Mouse (Mus musculus) embryonic facial prominence, embryonic 12.5 days (tissue): Measurements from ENCODE around the gene Cbx4. TPM values are rescaled to one million over a fixed set of nuclear protein-coding genes. Genes with fewer than 3 reads are reported as not detected.

Experiments used
- ATAC-seq: fragments of 200-750 bp; cut with Nextera tagmentation; 2 replicates; pipeline ENCODE4 v1.8.0; 2017; ENCODE audit not compliant: insufficient number of reproducible peaks, insufficient read depth, low FRiP score, low TSS enrichment
- H3K27ac ChIP-seq: fragments of 300-500 bp; sonication (generic); 2 replicates; pipeline ENCODE4 v1.5.1; 2016; ENCODE audit warnings: mild to moderate bottlenecking
- H3K27me3 ChIP-seq: fragments of 300-500 bp; sonication (generic); 2 replicates; pipeline ENCODE4 v1.6.1; 2016; ENCODE audit warnings: mild to moderate bottlenecking, moderate library complexity
- H3K36me3 ChIP-seq: fragments of 300-500 bp; sonication (generic); 2 replicates; pipeline ENCODE4 v1.6.1; 2016; ENCODE audit warnings: mild to moderate bottlenecking
- H3K4me1 ChIP-seq: fragments of 300-500 bp; sonication (generic); 2 replicates; pipeline ENCODE4 v1.6.1; 2016
- H3K4me2 ChIP-seq: fragments of 300-500 bp; sonication (generic); replicated peaks from 2 replicates; pipeline ENCODE4 v1.6.1; 2016; ENCODE audit warnings: mild to moderate bottlenecking, moderate library complexity
- H3K4me3 ChIP-seq: fragments of 300-500 bp; sonication (generic); 2 replicates; pipeline ENCODE4 v1.5.1; 2016; ENCODE audit warnings: mild to moderate bottlenecking
- H3K9ac ChIP-seq: fragments of 300-500 bp; sonication (generic); 2 replicates; pipeline ENCODE4 v1.6.1; 2016; ENCODE audit warnings: mild to moderate bottlenecking, moderate library complexity
- H3K9me3 ChIP-seq: fragments of 300-500 bp; sonication (generic); 2 replicates; pipeline ENCODE4 v1.6.1; 2016; ENCODE audit warnings: mild to moderate bottlenecking, moderate library complexity
- WGBS: fragments of 180-500 bp; shearing (Covaris S2); methylation state at CpG from one replicate; pipeline ENCODE4 v1.1.7; 2016; 5-methylcytosine and 5-hydroxymethylcytosine counted together
- polyA plus RNA-seq: library from polyadenylated mRNA; unstranded; fragments of >200 nt; fragmentation: Nextera tagmentation; extraction: Ambion mirVana; gene quantifications from 2 replicates; pipeline ENCODE4 v1.2.1, GENCODE M21; 2016

The Cbx4 gene
- polyA plus RNA-seq, 1 experiment from 2014 or later = 12.3 TPM

GRCm38 (mm10) chr11:119059256-119059655, 26.8 kb downstream of the Cbx4 start:
- 6% methylated on average over 3 of the region's 3 CpGs for WGBS
- Histone ChIP-seq H3K4me3 (0 out of 2 replicates have a peak overlapping the region, but pooled peaks have one; percentile 17), H3K4me2 (0 out of 2 replicates have a peak overlapping the region, but pooled peaks have one; percentile 33), H3K27me3 (peaks cover 82% of the 10 kb centered on the region), H3K36me3 (no peaks in the 10 kb centered on the region), H3K4me1 (peaks cover 23% of the 10 kb centered on the region), H3K9ac (no peak overlapping the region), H3K9me3 (no peaks in the 10 kb centered on the region), H3K27ac (no peak overlapping the region)
- ATAC-seq = no peak

GRCm38 (mm10) chr11:119058041-119058995, 27.7 kb downstream of the Cbx4 start:
- Histone ChIP-seq H3K4me2 (peak overlapping the region; percentile 33), H3K4me1 (peaks cover 30% of the 10 kb centered on the region), H3K36me3 (no peaks in the 10 kb centered on the region), H3K9ac (no peak overlapping the region), H3K4me3 (peak overlapping the region; percentile 17), H3K27me3 (peaks cover 84% of the 10 kb centered on the region), H3K9me3 (no peaks in the 10 kb centered on the region), H3K27ac (no peak overlapping the region)
- WGBS = 2% methylated on average over 58 of the region's 58 CpGs
- no peak for ATAC-seq

GRCm38 (mm10) chr11:119057291-119057690, 28.7 kb downstream of the Cbx4 start:
- Histone ChIP-seq H3K9ac (peak overlapping the region; percentile 86), H3K36me3 (no peaks in the 10 kb centered on the region), H3K27me3 (peaks cover 80% of the 10 kb centered on the region), H3K27ac (no peak overlapping the region), H3K4me1 (peaks cover 38% of the 10 kb centered on the region), H3K4me2 (peak overlapping the region; percentile 95), H3K4me3 (peak overlapping the region; percentile 51), H3K9me3 (no peaks in the 10 kb centered on the region)
- 2% methylated on average over 9 of the region's 9 CpGs for WGBS
- ATAC-seq = no peak

- H3K36me3 ChIP-seq = no peaks in the 10 kb centered on the region
- H3K4me1 ChIP-seq = peaks cover 41% of the 10 kb centered on the region
- H3K9me3 ChIP-seq = no peaks in the 10 kb centered on the region
- no peak for ATAC-seq
- H3K4me2 ChIP-seq = peak overlapping the region; percentile 95
- H3K9ac ChIP-seq = peak overlapping the region; percentile 86
- peak overlapping the region; percentile 51 for H3K4me3 ChIP-seq
- under 1% methylated on average over 65 of the region's 65 CpGs for WGBS
- peak overlapping the region; percentile 46; the same call in 1 of the 2 replicates for H3K27ac ChIP-seq
- H3K27me3 ChIP-seq = peaks cover 80% of the 10 kb centered on the region
Observed at GRCm38 (mm10) chr11:119056301-119057211, 29.5 kb downstream of the Cbx4 start.

- under 1% methylated on average over 32 of the region's 32 CpGs for WGBS
Observed at GRCm38 (mm10) chr11:119055571-119056131, 30.4 kb downstream of the Cbx4 start.

GRCm38 (mm10) chr11:119054351-119055345, 31.4 kb downstream of the Cbx4 start:
- Histone ChIP-seq H3K36me3 (no peaks in the 10 kb centered on the region), H3K27ac (no peak overlapping the region), H3K9me3 (no peaks in the 10 kb centered on the region), H3K27me3 (peaks cover 80% of the 10 kb centered on the region), H3K4me2 (peak overlapping the region; percentile 78), H3K4me1 (peaks cover 41% of the 10 kb centered on the region), H3K4me3 (peak overlapping the region; percentile 35; the same call in 1 of the 2 replicates), H3K9ac (0 out of 2 replicates have a peak overlapping the region, but pooled peaks have one; percentile 51)
- 1% methylated on average over 47 of the region's 47 CpGs for WGBS
- ATAC-seq = no peak

More at GRCm38 (mm10) chr11:119055571-119056131, 30.4 kb downstream of the Cbx4 start:
- H3K9ac ChIP-seq = no peak overlapping the region
- peaks cover 41% of the 10 kb centered on the region for H3K4me1 ChIP-seq
- H3K27ac ChIP-seq = no peak overlapping the region
- H3K27me3 ChIP-seq = peaks cover 80% of the 10 kb centered on the region
- H3K36me3 ChIP-seq = no peaks in the 10 kb centered on the region
- peak overlapping the region; percentile 95 for H3K4me2 ChIP-seq
- no peak for ATAC-seq
- peak overlapping the region; percentile 51 for H3K4me3 ChIP-seq
- H3K9me3 ChIP-seq = no peaks in the 10 kb centered on the region

- Histone ChIP-seq H3K4me3 (peak overlapping the region; percentile 35), H3K4me2 (peak overlapping the region; percentile 78), H3K4me1 (peaks cover 41% of the 10 kb centered on the region), H3K27ac (peak overlapping the region; percentile 38; the same call in 1 of the 2 replicates), H3K9me3 (no peaks in the 10 kb centered on the region), H3K9ac (peak overlapping the region; percentile 51), H3K27me3 (peaks cover 80% of the 10 kb centered on the region), H3K36me3 (no peaks in the 10 kb centered on the region)
- ATAC-seq = no peak
- WGBS = 1% methylated on average over 33 of the region's 35 CpGs
Observed at GRCm38 (mm10) chr11:119053738-119054350, 32.2 kb downstream of the Cbx4 start.

- ATAC-seq = peak; percentile 92
- H3K36me3 ChIP-seq = no peaks in the 10 kb centered on the region
- H3K4me3 ChIP-seq = peak overlapping the region; percentile 35
- H3K27me3 ChIP-seq = peaks cover 79% of the 10 kb centered on the region
- peak overlapping the region; percentile 78 for H3K4me2 ChIP-seq
- H3K9me3 ChIP-seq = no peaks in the 10 kb centered on the region
- H3K9ac ChIP-seq = peak overlapping the region; percentile 55
- peaks cover 36% of the 10 kb centered on the region for H3K4me1 ChIP-seq
- under 1% methylated on average over 41 of the region's 42 CpGs for WGBS
- peak overlapping the region; percentile 75 for H3K27ac ChIP-seq
Observed at GRCm38 (mm10) chr11:119053257-119053670, 32.8 kb downstream of the Cbx4 start.

- H3K4me3 ChIP-seq = peak overlapping the region; percentile 35
- WGBS = 1% methylated on average over 13 of the region's 13 CpGs
- no peaks in the 10 kb centered on the region for H3K9me3 ChIP-seq
- H3K27ac ChIP-seq = peak overlapping the region; percentile 75
- H3K9ac ChIP-seq = peak overlapping the region; percentile 55
- peak; percentile 17; the same call in 1 of the 2 replicates for ATAC-seq
- H3K36me3 ChIP-seq = no peaks in the 10 kb centered on the region
- H3K4me1 ChIP-seq = peaks cover 36% of the 10 kb centered on the region
- H3K27me3 ChIP-seq = peaks cover 79% of the 10 kb centered on the region
- H3K4me2 ChIP-seq = peak overlapping the region; percentile 78
Observed at GRCm38 (mm10) chr11:119052661-119053256, 33.3 kb downstream of the Cbx4 start.
